Mouse (Mus musculus) erythroblast, embryonic 14.5 days (primary cell): ENCODE results near the gene Vcam1.

ENCODE experiments used
- GATA1 ChIP-seq: IDR thresholded peaks from 2 replicates; pipeline ENCODE4 v1.6.1; 2012; ENCODE audit warnings: low read length, inconsistent platforms, mixed read lengths
- TAL1 ChIP-seq: IDR thresholded peaks from 3 replicates; pipeline ENCODE4 v1.6.1; 2012; ENCODE audit warnings: low read length, inconsistent platforms, mixed read lengths

GRCm38 (mm10) chr3:116157447-116157990 lies 28.0 kb upstream of the Vcam1 start:
- TF ChIP-seq TAL1 = no peak
- TF ChIP-seq GATA1 = no peak
